Mouse (Mus musculus) MEL (cell line): ENCODE results near the gene Hsd17b2. TPM values are rescaled to one million over a fixed set of nuclear protein-coding genes. Genes with fewer than 3 reads are reported as not detected.

Source experiments
- DNase-seq: peaks from one replicate; pipeline ENCODE4 v3.0.0; 2011; ENCODE audit warnings: low read depth, low spot score
- H3K27ac ChIP-seq: 2 replicates; pipeline ENCODE4 v1.5.1; 2012; ENCODE audit warnings: low read depth, mild to moderate bottlenecking, control low read depth, low read length, moderate library complexity; ENCODE audit not compliant: control insufficient read depth
- H3K27me3 ChIP-seq, 2 experiments: fragments of 150-350 bp in 1 of 2; sonication (generic) in 1 of 2; 2 replicates each; pipeline ENCODE4 v1.6.1; 2012; ENCODE audit warnings: low read length in 2 of 2, mild to moderate bottlenecking in 2 of 2, improper control_type of control experiment in 1 of 2, moderate library complexity in 1 of 2; ENCODE audit not compliant: insufficient read depth in 2 of 2, control insufficient read depth in 1 of 2
- H3K36me3 ChIP-seq, 2 experiments: 2 replicates each; pipeline ENCODE4 v1.6.1; 2012 to 2014; ENCODE audit warnings: low read length in 2 of 2, improper control_type of control experiment in 1 of 2, inconsistent platforms in 1 of 2, mild to moderate bottlenecking in 1 of 2; ENCODE audit not compliant: insufficient read depth in 2 of 2, control insufficient read depth in 1 of 2
- H3K4me1 ChIP-seq, 2 experiments: fragments of 150-350 bp in 1 of 2; sonication (generic) in 1 of 2; 2 replicates each; pipeline ENCODE4 v1.6.1; 2012; ENCODE audit warnings: low read length in 2 of 2, improper control_type of control experiment in 1 of 2, mild to moderate bottlenecking in 1 of 2; ENCODE audit not compliant: insufficient read depth in 2 of 2, control insufficient read depth in 1 of 2
- H3K4me3 ChIP-seq, 2 experiments: fragments of 150-350 bp in 1 of 2; sonication (generic) in 1 of 2; 2 replicates each; pipeline ENCODE4 v1.5.1; 2012; ENCODE audit warnings: low read depth in 2 of 2, low read length in 2 of 2, mild to moderate bottlenecking in 2 of 2, moderate library complexity in 2 of 2, control low read depth in 1 of 2, improper control_type of control experiment in 1 of 2; ENCODE audit not compliant: control insufficient read depth in 1 of 2, insufficient read depth in 1 of 2
- H3K79me2 ChIP-seq: 2 replicates; pipeline ENCODE4 v1.6.1; 2012; ENCODE audit warnings: mild to moderate bottlenecking, low read length, moderate library complexity; ENCODE audit not compliant: control insufficient read depth, poor library complexity, insufficient read depth
- H3K9ac ChIP-seq: 2 replicates; pipeline ENCODE4 v1.6.1; 2012; ENCODE audit warnings: low read depth, mild to moderate bottlenecking, control low read depth, low read length, moderate library complexity; ENCODE audit not compliant: control insufficient read depth, poor library complexity, severe bottlenecking
- H3K9me3 ChIP-seq: fragments of 150-350 bp; sonication (generic); replicated peaks from 2 replicates; pipeline ENCODE4 v1.6.1; 2012; ENCODE audit warnings: mild to moderate bottlenecking, low read length, improper control_type of control experiment, moderate library complexity; ENCODE audit not compliant: insufficient read depth
- BHLHE40 ChIP-seq: IDR thresholded peaks from 2 replicates; pipeline ENCODE4 v1.6.1; 2012; ENCODE audit warnings: low read depth, mild to moderate bottlenecking, inconsistent platforms, low read length, improper control_type of control experiment, borderline replicate concordance
- CHD1 ChIP-seq: IDR thresholded peaks from 2 replicates; pipeline ENCODE4 v1.6.1; 2012; ENCODE audit warnings: low read depth, mild to moderate bottlenecking, inconsistent platforms, low read length, improper control_type of control experiment
- CHD2 ChIP-seq: IDR thresholded peaks from 2 replicates; pipeline ENCODE4 v1.6.1; 2011; ENCODE audit warnings: low read length, improper control_type of control experiment
- E2F4 ChIP-seq: IDR thresholded peaks from 2 replicates; pipeline ENCODE4 v1.6.1; 2011; ENCODE audit warnings: low read depth, low read length, improper control_type of control experiment, borderline replicate concordance
- EP300 ChIP-seq, 2 experiments: IDR thresholded peaks; 2 replicates each; pipeline ENCODE4 v1.6.1; 2011; ENCODE audit warnings: improper control_type of control experiment in 2 of 2, low read length in 2 of 2, low read depth in 1 of 2, mild to moderate bottlenecking in 1 of 2
- GABPA ChIP-seq: IDR thresholded peaks from 2 replicates; pipeline ENCODE4 v1.6.1; 2012; ENCODE audit warnings: low read depth, mild to moderate bottlenecking, inconsistent platforms, low read length, improper control_type of control experiment, moderate library complexity
- HCFC1 ChIP-seq: IDR thresholded peaks from 2 replicates; pipeline ENCODE4 v1.6.1; 2012; ENCODE audit warnings: low read depth, mild to moderate bottlenecking, inconsistent platforms, low read length, improper control_type of control experiment, moderate library complexity
- JUND ChIP-seq: IDR thresholded peaks from 2 replicates; pipeline ENCODE4 v1.6.1; 2011; ENCODE audit warnings: low read depth, mild to moderate bottlenecking, improper control_type of control experiment, low read length
- MAFK ChIP-seq: IDR thresholded peaks from 2 replicates; pipeline ENCODE4 v1.6.1; 2011; ENCODE audit warnings: low read depth, mild to moderate bottlenecking, low read length, improper control_type of control experiment, borderline replicate concordance
- MAX ChIP-seq: IDR thresholded peaks from 2 replicates; pipeline ENCODE4 v1.6.1; 2011; ENCODE audit warnings: low read length, improper control_type of control experiment
- MAZ ChIP-seq: IDR thresholded peaks from 2 replicates; pipeline ENCODE4 v1.6.1; 2012; ENCODE audit warnings: low read depth, mild to moderate bottlenecking, inconsistent platforms, low read length, improper control_type of control experiment
- MEF2A ChIP-seq: IDR thresholded peaks from 2 replicates; pipeline ENCODE4 v1.6.1; 2014; ENCODE audit warnings: low read depth, mild to moderate bottlenecking, inconsistent platforms, low read length, improper control_type of control experiment; ENCODE audit not compliant: poor library complexity, insufficient replicate concordance, severe bottlenecking; ENCODE audit errors: extremely low read depth
- MXI1 ChIP-seq: IDR thresholded peaks from 2 replicates; pipeline ENCODE4 v1.6.1; 2011; ENCODE audit warnings: mild to moderate bottlenecking, low read depth, low read length, improper control_type of control experiment
- MYB ChIP-seq: IDR thresholded peaks from 2 replicates; pipeline ENCODE4 v1.6.1; 2011; ENCODE audit warnings: mild to moderate bottlenecking, low read depth, low read length, improper control_type of control experiment
- MYC ChIP-seq: IDR thresholded peaks from 2 replicates; pipeline ENCODE4 v1.6.1; 2011; ENCODE audit warnings: low read depth, mild to moderate bottlenecking, low read length, improper control_type of control experiment, moderate library complexity
- NRF1 ChIP-seq: IDR thresholded peaks from 2 replicates; pipeline ENCODE4 v1.6.1; 2014; ENCODE audit warnings: low read depth, mild to moderate bottlenecking, inconsistent platforms, low read length, improper control_type of control experiment, moderate library complexity; ENCODE audit not compliant: poor library complexity, insufficient read depth, severe bottlenecking
- POLR2A ChIP-seq, 2 experiments: IDR thresholded peaks; 2 replicates each; pipeline ENCODE4 v1.6.1; 2011 to 2012; ENCODE audit warnings: low read length in 2 of 2, mild to moderate bottlenecking in 2 of 2, control low read depth in 1 of 2, improper control_type of control experiment in 1 of 2, low read depth in 1 of 2, moderate library complexity in 1 of 2; ENCODE audit not compliant: control insufficient read depth in 1 of 2, insufficient read depth in 1 of 2, poor library complexity in 1 of 2
- SIN3A ChIP-seq: IDR thresholded peaks from 2 replicates; pipeline ENCODE4 v1.6.1; 2012; ENCODE audit warnings: low read length, improper control_type of control experiment, inconsistent platforms
- SMC3 ChIP-seq: IDR thresholded peaks from 2 replicates; pipeline ENCODE4 v1.6.1; 2011; ENCODE audit warnings: low read depth, low read length, improper control_type of control experiment
- TAL1 ChIP-seq: IDR thresholded peaks from 2 replicates; pipeline ENCODE4 v1.6.1; 2012; ENCODE audit warnings: mild to moderate bottlenecking, inconsistent platforms, low read length, moderate library complexity, mixed read lengths
- TBP ChIP-seq: IDR thresholded peaks from 2 replicates; pipeline ENCODE4 v1.8.0; 2011; ENCODE audit warnings: low read depth, low read length, improper control_type of control experiment
- TCF12 ChIP-seq: IDR thresholded peaks from 2 replicates; pipeline ENCODE4 v1.6.1; 2014; ENCODE audit warnings: low read depth, mild to moderate bottlenecking, inconsistent platforms, low read length, improper control_type of control experiment, moderate library complexity
- UBTF ChIP-seq: IDR thresholded peaks from 2 replicates; pipeline ENCODE4 v1.6.1; 2012; ENCODE audit warnings: low read depth, mild to moderate bottlenecking, inconsistent platforms, low read length, improper control_type of control experiment, moderate library complexity, borderline replicate concordance; ENCODE audit not compliant: insufficient read depth
- USF1 ChIP-seq: IDR thresholded peaks from 2 replicates; pipeline ENCODE4 v1.6.1; 2014; ENCODE audit warnings: low read depth, mild to moderate bottlenecking, inconsistent platforms, low read length, improper control_type of control experiment, moderate library complexity
- USF2 ChIP-seq, 2 experiments: IDR thresholded peaks; 2 replicates each; pipeline ENCODE4 v1.6.1; 2011 to 2012; ENCODE audit warnings: improper control_type of control experiment in 2 of 2, low read length in 2 of 2, borderline replicate concordance in 1 of 2, inconsistent platforms in 1 of 2, low read depth in 1 of 2, mild to moderate bottlenecking in 1 of 2; ENCODE audit not compliant: insufficient read depth in 1 of 2
- ZC3H11A ChIP-seq: IDR thresholded peaks from 2 replicates; pipeline ENCODE4 v1.6.1; 2012; ENCODE audit warnings: low read depth, mild to moderate bottlenecking, inconsistent platforms, low read length, improper control_type of control experiment
- ZKSCAN1 ChIP-seq: IDR thresholded peaks from 2 replicates; pipeline ENCODE4 v1.6.1; 2012; ENCODE audit warnings: low read depth, mild to moderate bottlenecking, inconsistent platforms, low read length, improper control_type of control experiment, moderate library complexity
- polyA plus RNA-seq, 2 experiments: library from polyadenylated mRNA; stranded (reverse) in 1 of 2; unstranded in 1 of 2; fragments of >175 nt in 1 of 2; fragments of >200 nt in 1 of 2; gene quantifications; 2 replicates each; pipeline versions ENCODE4 v1.2.1 to v1.2.4; 2012; ENCODE audit warnings: low replicate concordance in 2 of 2, low read depth in 1 of 2; ENCODE audit not compliant: insufficient read length in 2 of 2, insufficient read depth in 1 of 2, missing spikeins in 1 of 2
- total RNA-seq: library from RNA; depleted of rRNA; stranded (reverse); fragments of 300-350 nt; gene quantifications from 2 replicates; pipeline ENCODE4 v1.2.3, GENCODE M21; 2012

Gene Hsd17b2
- total and polyA plus RNA-seq, 3 experiments, result not detected

GRCm38 (mm10) chr8:117798066-117798465 lies 96.4 kb downstream of the Hsd17b2 start:
- no peak overlapping the region for H3K4me3 ChIP-seq
- TF ChIP-seq GABPA (no peak), TCF12 (no peak), EP300 (IDR thresholded peaks at IDR 0.05; ENCODE audit: low read depth in 1 of 2, low read length in 2 of 2) (no peak), SIN3A (no peak), POLR2A (IDR thresholded peaks at IDR 0.05; ENCODE audit: control insufficient read depth in 1 of 2, insufficient read depth in 1 of 2, low read depth in 1 of 2, low read length in 2 of 2, poor library complexity in 1 of 2) (no peak), USF1 (no peak), MEF2A (no peak)
- TF ChIP-seq, all 39 proteins: peak for 0
- Histone ChIP-seq H3K27ac (no peak overlapping the region), H3K79me2 (peaks cover 28% of the 10 kb centered on the region), H3K9me3 (no peaks in the 10 kb centered on the region), H3K27me3 (no peaks in the 10 kb centered on the region), H3K4me1 (peaks cover 3 to 14% of the 10 kb centered on the region in 2 experiments; a peak in 3 of 4 replicates), H3K36me3 (peaks cover 0 to 10% of the 10 kb centered on the region in 2 experiments), H3K9ac (no peak overlapping the region)
- DNase-seq, result peak; percentile 27

- Histone ChIP-seq H3K4me3 (peak within 1 kb of the TSS; percentile 92 to 96), H3K36me3 (peaks cover 0 to 10% of the 10 kb centered on the region in 2 experiments; a peak in 3 of 4 replicates), H3K4me1 (peaks cover 3 to 14% of the 10 kb centered on the region in 2 experiments; a peak in 3 of 4 replicates), H3K9me3 (no peaks in the 10 kb centered on the region), H3K27ac (peak within 1 kb of the TSS; percentile 85), H3K27me3 (no peaks in the 10 kb centered on the region; a peak in 1 of 4 replicates), H3K9ac (peak within 1 kb of the TSS; percentile 93), H3K79me2 (peaks cover 27% of the 10 kb centered on the region)
- peak; percentile 98 for DNase-seq
- peak; percentile 86; the same call in 1 of the 2 replicates for TF ChIP-seq UBTF
- TF ChIP-seq JUND, result no peak
- peak; percentile 73 for TF ChIP-seq HCFC1
- TF ChIP-seq EP300 (IDR thresholded peaks at IDR 0.05; ENCODE audit: low read depth in 1 of 2, low read length in 2 of 2), result no peak
- no peak for TF ChIP-seq MEF2A
- no peak for TF ChIP-seq BHLHE40
- no peak for TF ChIP-seq USF2 (IDR thresholded peaks at IDR 0.05; ENCODE audit: borderline replicate concordance in 1 of 2, insufficient read depth in 1 of 2, low read depth in 1 of 2, low read length in 2 of 2)
- peak; percentile 99 for TF ChIP-seq NRF1
- TF ChIP-seq ZKSCAN1, result no peak
- TF ChIP-seq TCF12, result peak; percentile 68
- TF ChIP-seq MXI1, result peak; percentile 35; the same call in 1 of the 2 replicates
- TF ChIP-seq MAX, result no peak
- no peak for TF ChIP-seq MYB
- TF ChIP-seq MAFK, result no peak
- TF ChIP-seq SMC3, result peak; percentile 41; the same call in 1 of the 2 replicates
- TF ChIP-seq ZC3H11A, result 0 out of 2 replicates have a peak, but pooled peaks have one; percentile 6
- no peak for TF ChIP-seq USF1
- TF ChIP-seq CHD1, result no peak
- no peak for TF ChIP-seq E2F4
- peak; percentile 29; the same call in 1 of the 2 replicates for TF ChIP-seq MAZ
- 0 out of 2 replicates have a peak, but pooled peaks have one; percentile 9 for TF ChIP-seq MYC
- peak; percentile 54; the same call in 1 of the 2 replicates for TF ChIP-seq TBP
- TF ChIP-seq CHD2, result peak; percentile 91
- TF ChIP-seq TAL1, result no peak
Observed at GRCm38 (mm10) chr8:117801443-117802298, 100.0 kb downstream of the Hsd17b2 start, which contains the start of gene Mphosph6. TSS of gene Mphosph6 (minus strand) at chr8:117801943.
